Mouse (Mus musculus) cerebellum, adult 2 months (tissue): ENCODE results near the gene 1110059E24Rik. TPM values are rescaled to one million over a fixed set of nuclear protein-coding genes. Genes with fewer than 3 reads are reported as not detected.
"Not testable (repeated sequence)": the region's sequence is repeated elsewhere in the genome, so short reads cannot be mapped to it uniquely, and the experiment has no call there.

Experiments
- DNase-seq, 2 experiments: peaks; one replicate each; pipeline ENCODE4 v3.0.0; 2021
- H3K27ac ChIP-seq: fragments of 200-500 bp; 2 replicates; pipeline ENCODE4 v1.5.1; 2012; ENCODE audit warnings: low read length, control low read depth, inconsistent platforms; ENCODE audit not compliant: insufficient read depth
- H3K27me3 ChIP-seq: fragments of 200-500 bp; 2 replicates; pipeline ENCODE4 v1.6.1; 2012; ENCODE audit warnings: inconsistent platforms, mild to moderate bottlenecking, low read length, moderate library complexity; ENCODE audit not compliant: control insufficient read depth, insufficient read depth
- H3K4me1 ChIP-seq: fragments of 200-500 bp; 2 replicates; pipeline ENCODE4 v1.6.1; 2011; ENCODE audit warnings: low read length; ENCODE audit not compliant: control insufficient read depth, insufficient read depth
- H3K4me3 ChIP-seq: fragments of 200-500 bp; replicated peaks from 2 replicates; pipeline ENCODE3; 2011; ENCODE audit warnings: mild to moderate bottlenecking, low read depth, low read length, control low read depth; ENCODE audit not compliant: insufficient read depth
- CTCF ChIP-seq: fragments of 200-500 bp; IDR thresholded peaks from 2 replicates; pipeline ENCODE4 v1.5.1; 2011; ENCODE audit warnings: low read depth, mild to moderate bottlenecking, control low read depth, low read length, moderate library complexity, borderline replicate concordance; ENCODE audit not compliant: insufficient read depth
- POLR2A ChIP-seq: fragments of 200-500 bp; IDR thresholded peaks from 2 replicates; pipeline ENCODE4 v1.6.1; 2011; ENCODE audit warnings: low read length, control low read depth, borderline replicate concordance; ENCODE audit not compliant: insufficient read depth
- WGBS: fragments of 180-500 bp; shearing (Covaris S2); methylation state at CpG from one replicate; pipeline ENCODE4 v1.1.7; 2018; 5-methylcytosine and 5-hydroxymethylcytosine counted together
- polyA plus RNA-seq: library from polyadenylated mRNA; depleted of rRNA; stranded (reverse); fragments of >200 nt; gene quantifications from 2 replicates; pipeline ENCODE4 v1.2.3, GENCODE M21; 2012

The 1110059E24Rik gene
- polyA plus RNA-seq, 1 experiment, result 31.2 TPM

- Histone ChIP-seq H3K4me3 (no peak overlapping the region), H3K4me1 (peaks cover 3% of the 10 kb centered on the region; the same call in 1 of the 2 replicates), H3K27ac (no peak overlapping the region), H3K27me3 (no peaks in the 10 kb centered on the region)
- TF ChIP-seq CTCF (no peak), POLR2A (no peak)
- no peak for DNase-seq
- 91% methylated on average over 9 of the region's 9 CpGs for WGBS
Observed at GRCm38 (mm10) chr19:21611725-21612575, 40.8 kb downstream of the 1110059E24Rik start.

- 87% methylated on average over 6 of the region's 6 CpGs for WGBS
- H3K27ac ChIP-seq, result no peak overlapping the region
- peaks cover 3% of the 10 kb centered on the region; the same call in 1 of the 2 replicates for H3K4me1 ChIP-seq
- no peak for DNase-seq
- no peak overlapping the region for H3K4me3 ChIP-seq
- TF ChIP-seq POLR2A (no peak), CTCF (no peak)
- no peaks in the 10 kb centered on the region for H3K27me3 ChIP-seq
Observed at GRCm38 (mm10) chr19:21611297-21611696, 41.5 kb downstream of the 1110059E24Rik start.

GRCm38 (mm10) chr19:21610240-21610639 lies 42.5 kb downstream of the 1110059E24Rik start:
- peaks cover 3% of the 10 kb centered on the region; the same call in 1 of the 2 replicates for H3K4me1 ChIP-seq
- no peak overlapping the region; the same call in 1 of the 2 replicates for H3K27ac ChIP-seq
- H3K4me3 ChIP-seq, result no peak overlapping the region
- DNase-seq, result no peak
- no peaks in the 10 kb centered on the region for H3K27me3 ChIP-seq
- TF ChIP-seq CTCF (no peak), POLR2A (no peak)
- 43% methylated on average over 6 of the region's 6 CpGs for WGBS

- no peak for DNase-seq
- peaks cover under 1% of the 10 kb centered on the region; the same call in 1 of the 2 replicates for H3K4me1 ChIP-seq
- no peaks in the 10 kb centered on the region for H3K27me3 ChIP-seq
- WGBS, result 98% methylated on average over 3 of the region's 3 CpGs
- no peak overlapping the region for H3K27ac ChIP-seq
- TF ChIP-seq POLR2A (no peak), CTCF (no peak)
- H3K4me3 ChIP-seq, result no peak overlapping the region
Observed at GRCm38 (mm10) chr19:21605294-21605693, 47.5 kb downstream of the 1110059E24Rik start.

GRCm38 (mm10) chr19:21603836-21604235 lies 48.9 kb downstream of the 1110059E24Rik start:
- no peak for DNase-seq
- H3K27ac ChIP-seq, result no peak overlapping the region
- H3K27me3 ChIP-seq, result no peaks in the 10 kb centered on the region
- 34% methylated on average over 3 of the region's 3 CpGs for WGBS
- no peak overlapping the region for H3K4me3 ChIP-seq
- no peaks in the 10 kb centered on the region for H3K4me1 ChIP-seq
- no peak for TF ChIP-seq POLR2A
- TF ChIP-seq CTCF, result no peak

- Histone ChIP-seq H3K4me1 (no peaks in the 10 kb centered on the region), H3K4me3 (no peak overlapping the region), H3K27me3 (no peaks in the 10 kb centered on the region), H3K27ac (no peak overlapping the region)
- no peak for DNase-seq
- WGBS, result 66% methylated on average over 3 of the region's 3 CpGs
- TF ChIP-seq CTCF (no peak), POLR2A (no peak)
Observed at GRCm38 (mm10) chr19:21601541-21602101, 51.2 kb downstream of the 1110059E24Rik start.

GRCm38 (mm10) chr19:21598659-21599352 lies 54.0 kb downstream of the 1110059E24Rik start:
- no peak for DNase-seq
- no peak for TF ChIP-seq CTCF
- Histone ChIP-seq H3K4me1 (no peaks in the 10 kb centered on the region), H3K4me3 (no peak overlapping the region), H3K27me3 (no peaks in the 10 kb centered on the region), H3K27ac (no peak overlapping the region)
- WGBS, result 82% methylated on average over 8 of the region's 8 CpGs

GRCm38 (mm10) chr19:21594676-21595075 lies 58.1 kb downstream of the 1110059E24Rik start:
- Histone ChIP-seq H3K27me3 (no peaks in the 10 kb centered on the region), H3K27ac (no peak overlapping the region), H3K4me1 (no peaks in the 10 kb centered on the region), H3K4me3 (no peak overlapping the region)
- TF ChIP-seq POLR2A (no peak), CTCF (no peak)
- DNase-seq, result no peak
- WGBS, result 100% methylated on average over 1 of the region's 1 CpGs

GRCm38 (mm10) chr19:21592216-21592615 lies 60.6 kb downstream of the 1110059E24Rik start:
- not testable (repeated sequence) for DNase-seq, H3K27ac ChIP-seq
- 83% methylated on average over 5 of the region's 5 CpGs for WGBS

More at GRCm38 (mm10) chr19:21592216-21592615, 60.6 kb downstream of the 1110059E24Rik start:
- H3K27me3 ChIP-seq, H3K4me1 ChIP-seq, H3K4me3 ChIP-seq: not testable (repeated sequence)
